Mouse (Mus musculus) telencephalon, adult 2 months (tissue): ENCODE results near the gene Pde7b.

Experiments
- DNase-seq: peaks from one replicate; pipeline ENCODE4 v3.0.0-alpha.2; 2011; ENCODE audit warnings: low read depth, low spot score

The Pde7b gene

DNA sequence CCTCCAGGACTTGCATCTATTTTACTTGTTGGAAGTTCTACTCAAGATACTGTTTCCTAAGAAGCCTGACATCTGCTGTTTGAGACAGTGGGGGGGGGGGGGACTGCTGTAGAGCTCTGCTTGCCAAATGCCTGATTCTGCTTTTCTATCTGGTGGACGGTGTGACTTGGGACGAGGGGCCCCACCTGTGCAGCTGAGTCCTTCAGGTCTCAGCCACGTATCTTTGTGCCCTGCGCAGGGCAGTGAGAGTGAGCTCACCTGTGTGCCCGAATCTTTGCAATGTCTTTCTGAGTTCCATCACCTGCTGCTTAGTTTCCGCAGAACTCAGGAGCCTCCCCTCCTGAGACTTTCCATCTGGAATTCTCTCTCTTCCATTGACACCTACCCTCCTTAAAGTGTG, 70.7 kb downstream of the Pde7b start:
- no peak for DNase-seq

DNA sequence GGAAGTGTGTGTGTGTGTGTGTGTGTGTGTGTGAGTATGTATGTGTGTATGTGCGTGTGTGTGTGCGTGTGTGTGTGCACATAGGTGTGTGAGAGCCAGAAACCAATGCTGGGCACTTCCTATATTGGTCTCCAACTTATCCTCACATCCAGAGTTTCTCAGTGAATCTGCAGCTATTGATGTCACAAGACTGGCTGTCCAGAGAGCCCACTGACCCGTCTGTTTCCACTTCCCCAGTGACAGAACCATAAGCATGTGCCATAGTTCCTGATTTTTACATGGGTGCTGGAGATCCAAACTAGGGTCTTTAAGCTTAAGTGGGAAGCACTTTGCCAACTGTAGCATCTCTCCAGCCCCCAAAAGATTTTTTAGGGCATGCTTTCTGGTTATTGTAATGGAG, 71.6 kb downstream of the Pde7b start:
- DNase-seq: no peak

DNA sequence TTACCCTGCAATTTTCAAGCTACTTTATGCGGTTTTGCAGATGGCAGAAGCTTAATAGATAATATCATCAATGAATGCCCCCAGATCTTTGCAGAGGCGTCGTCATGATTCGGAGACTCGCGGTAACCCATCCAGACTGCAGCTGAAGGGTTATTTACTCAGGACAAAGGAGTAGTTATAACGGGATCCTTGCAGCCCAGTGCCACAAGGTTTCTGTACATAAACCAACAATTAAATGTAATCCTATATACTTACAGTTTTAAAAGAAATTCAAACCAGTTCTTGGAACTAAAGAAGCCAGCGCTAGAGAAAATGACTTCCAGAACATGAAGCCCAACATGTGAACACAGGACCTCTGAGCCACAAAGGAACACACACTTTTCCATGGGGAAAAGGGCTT, 88.5 kb downstream of the Pde7b start:
- no peak for DNase-seq

DNA sequence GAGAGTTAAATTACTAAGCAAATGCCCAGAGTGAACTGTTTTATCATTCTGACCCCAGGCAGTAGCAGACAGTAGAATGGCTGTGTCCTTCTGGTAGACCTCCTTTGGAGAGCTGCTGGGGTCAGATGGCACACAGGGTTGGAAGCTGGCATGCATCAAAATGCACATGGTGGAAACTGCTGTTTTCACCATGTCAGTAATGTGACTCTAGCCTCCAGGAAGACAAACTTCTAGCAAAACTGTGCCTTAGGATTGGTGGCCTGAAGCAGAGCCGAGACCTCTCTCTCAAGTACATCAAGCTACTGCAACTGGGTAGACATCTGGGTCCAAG, 91.8 kb downstream of the Pde7b start:
- DNase-seq: no peak

DNA sequence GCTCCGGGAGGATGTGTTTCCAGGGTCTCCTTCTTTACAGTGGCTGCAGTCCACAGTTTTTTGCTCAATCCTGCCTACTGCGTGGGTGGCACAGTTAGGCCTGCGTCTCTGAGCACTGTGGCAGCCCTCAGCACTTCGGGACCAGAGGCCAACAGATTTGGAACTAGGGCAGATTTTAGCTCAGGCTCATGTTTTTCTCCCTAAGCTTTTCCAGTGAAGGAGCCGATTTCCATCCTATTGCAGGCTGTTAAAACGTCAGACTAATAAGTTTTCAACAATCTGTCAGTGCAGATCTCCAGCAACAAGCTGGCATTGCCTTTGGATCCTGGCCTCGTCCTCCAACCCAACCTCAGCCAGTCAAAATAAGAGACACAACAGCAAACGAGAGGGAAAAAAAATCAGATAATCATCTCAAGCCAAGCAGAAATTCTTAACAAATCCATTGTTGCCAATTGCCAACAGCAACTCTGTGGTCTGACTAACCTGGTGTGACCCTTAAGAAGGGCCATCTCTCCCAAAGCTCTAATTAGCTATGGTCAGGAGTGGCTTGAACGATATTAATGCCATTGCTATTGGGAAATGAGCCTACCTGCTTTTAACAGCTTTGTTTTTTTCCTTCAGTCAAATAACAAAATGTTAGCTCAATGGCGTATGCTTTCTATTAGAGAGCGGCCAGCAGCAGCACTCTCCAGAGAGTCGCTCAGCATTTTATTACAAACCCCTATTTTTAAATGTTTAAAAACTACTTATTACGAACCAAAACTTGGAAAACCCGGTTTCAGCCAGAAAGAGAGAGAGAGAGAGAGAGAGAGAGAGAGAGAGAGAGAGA, 92.4 kb downstream of the Pde7b start:
- no peak for DNase-seq

DNA sequence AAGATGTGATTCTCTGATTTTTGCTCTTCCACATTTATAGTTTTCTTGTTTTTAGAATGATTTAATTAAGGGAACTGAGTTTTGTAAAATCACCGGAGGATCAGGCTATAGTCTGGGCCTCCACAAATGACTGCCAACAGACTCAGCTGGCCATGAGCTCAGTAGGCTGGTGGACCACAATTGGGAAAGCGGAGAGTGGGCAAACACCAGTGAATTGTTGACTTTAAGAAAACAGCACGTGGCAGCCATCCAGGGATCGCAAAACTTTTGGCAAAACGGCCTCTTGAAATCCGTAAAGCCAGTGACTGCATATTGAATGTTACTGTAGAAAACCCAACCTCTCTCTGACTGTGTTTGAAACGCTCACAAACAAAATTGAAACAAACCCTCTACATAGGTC, 94.8 kb downstream of the Pde7b start:
- DNase-seq: no peak

DNA sequence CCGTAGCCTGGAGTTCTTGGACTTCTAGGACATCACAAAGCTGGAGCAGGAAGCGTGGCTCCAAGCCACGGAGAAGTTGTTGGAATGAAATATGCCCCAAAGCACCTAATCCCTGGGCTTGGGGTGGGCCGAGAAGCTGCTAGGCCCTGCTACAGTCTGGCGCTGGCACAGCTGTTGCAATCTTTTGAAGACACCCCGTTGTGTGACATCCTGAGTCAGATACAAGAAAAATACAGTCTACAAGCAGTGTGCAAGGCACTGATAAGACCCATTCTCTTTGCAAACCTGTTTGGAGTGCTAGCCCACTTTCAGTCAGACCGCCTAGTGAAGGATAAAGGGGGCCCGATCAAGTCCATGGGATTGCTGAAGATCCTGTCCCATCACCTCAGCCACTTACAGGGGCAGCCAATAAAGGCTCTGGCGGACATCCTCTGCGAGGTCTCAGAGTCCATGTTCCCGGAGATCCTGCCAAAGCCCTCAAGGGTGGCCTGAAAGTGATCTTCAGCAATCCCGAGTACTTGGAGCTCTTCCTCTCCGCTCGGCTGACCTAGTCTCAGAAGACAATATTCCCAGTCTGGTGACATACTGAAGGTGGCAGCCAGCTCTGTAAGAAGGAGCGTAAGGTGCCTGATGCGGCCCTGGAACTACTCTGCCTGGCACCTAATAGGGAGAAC, 99.0 kb downstream of the Pde7b start:
- no peak for DNase-seq

DNA sequence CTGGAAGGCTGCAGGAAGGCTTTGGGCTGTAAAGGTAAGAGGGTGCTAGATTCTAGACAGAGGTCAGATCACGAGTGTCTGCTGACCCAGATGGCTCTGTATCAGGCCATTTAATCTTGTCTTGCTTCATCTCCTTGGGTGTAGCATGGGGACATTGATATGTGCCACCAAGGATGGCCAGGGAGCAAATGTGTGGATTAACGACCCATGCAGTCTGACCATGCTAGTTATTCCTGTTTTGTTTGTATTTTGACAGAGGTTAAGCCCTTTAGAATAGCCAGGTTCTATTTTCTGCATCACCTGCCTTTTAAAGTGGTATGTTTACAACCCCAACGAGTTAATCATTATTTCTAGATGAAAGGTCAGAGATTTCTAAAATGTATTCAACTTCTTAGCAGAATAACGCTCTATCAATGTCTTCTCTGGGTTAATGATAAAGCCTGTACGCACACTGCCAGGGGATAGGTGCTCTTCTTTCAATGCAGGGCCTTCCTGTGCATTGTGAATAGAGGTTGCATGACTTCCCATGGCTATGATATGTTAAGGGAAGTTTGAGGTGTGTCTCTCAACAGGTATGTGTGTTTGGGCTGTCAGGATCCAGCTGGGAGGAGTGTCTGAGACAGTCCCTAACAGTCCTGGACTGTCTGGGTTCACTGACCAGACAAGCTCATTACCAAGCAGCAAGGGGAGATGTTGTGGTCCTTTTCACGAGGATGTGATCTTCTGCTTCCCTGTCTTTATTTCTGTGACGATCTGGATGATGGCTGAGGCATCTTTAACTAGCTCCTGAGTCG, 103.0 kb downstream of the Pde7b start:
- DNase-seq: no peak

DNA sequence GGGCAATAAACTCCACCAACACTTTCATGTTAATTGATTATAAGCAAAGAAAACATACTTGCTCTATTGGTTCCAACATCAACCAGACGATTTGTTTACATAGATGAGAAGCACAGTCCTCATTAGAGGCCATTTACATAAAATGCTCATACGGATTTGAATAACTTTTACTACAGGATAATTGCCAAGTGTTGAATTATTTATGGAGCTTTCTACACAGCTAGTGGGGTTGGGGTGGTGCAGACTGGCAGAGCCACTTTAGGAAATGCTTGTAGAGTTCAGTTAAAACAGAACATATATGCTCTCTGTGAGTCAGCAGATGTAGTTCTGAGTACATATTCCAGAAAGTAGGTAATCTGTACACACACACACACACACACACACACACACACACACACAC, 118.9 kb downstream of the Pde7b start:
- no peak for DNase-seq

DNA sequence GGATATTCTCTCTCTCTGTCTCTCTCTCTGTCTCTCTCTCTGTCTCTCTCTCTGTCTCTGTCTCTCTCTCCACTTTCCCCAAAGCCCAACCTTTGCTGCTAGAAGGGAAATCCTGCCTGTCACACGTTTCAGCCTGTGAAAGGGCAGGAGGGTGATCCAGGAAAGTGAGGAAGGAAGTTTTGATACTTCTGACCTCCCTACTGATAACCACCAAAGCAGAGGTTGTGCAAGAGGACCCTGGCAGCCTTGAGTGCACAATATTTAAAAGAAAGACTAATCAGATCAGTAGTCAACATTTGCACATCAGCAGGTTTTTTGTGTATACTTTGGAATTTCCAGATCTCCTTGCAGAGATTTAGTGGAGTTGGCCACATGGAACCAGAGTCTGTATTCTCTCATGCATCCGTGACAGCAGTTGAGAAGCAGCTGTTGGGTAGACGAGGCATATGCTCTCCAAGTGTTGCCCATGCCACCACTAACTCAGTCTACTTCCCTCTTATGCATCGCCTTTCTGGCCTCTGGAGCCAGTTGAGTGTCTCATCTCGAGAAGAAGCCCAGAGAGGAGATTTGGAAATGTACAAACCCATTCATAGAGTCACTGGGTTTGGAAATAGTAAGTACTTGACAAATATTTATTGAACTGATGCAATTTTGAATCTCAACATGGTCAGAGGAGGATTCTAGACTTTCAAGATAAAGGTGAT, 129.6 kb downstream of the Pde7b start:
- DNase-seq: no peak

DNA sequence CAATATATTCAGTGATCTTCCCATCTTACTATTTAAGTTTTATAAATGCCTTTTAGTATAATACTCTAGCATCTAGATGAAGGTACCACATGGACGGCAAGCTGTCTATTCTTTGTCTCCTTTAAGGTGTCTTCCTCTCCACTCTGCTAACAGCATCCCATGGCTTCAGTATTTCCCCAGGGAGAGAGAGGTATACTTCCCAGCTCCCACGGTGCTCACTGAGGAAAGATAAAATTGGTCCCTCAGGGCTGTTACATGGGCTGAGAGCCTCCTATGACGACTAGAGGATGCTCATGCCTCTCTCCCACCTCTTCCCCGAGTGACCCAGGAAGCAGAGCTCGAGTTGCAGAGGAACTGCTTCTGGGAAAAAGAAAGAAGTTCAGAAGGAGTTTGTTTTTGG, 130.9 kb downstream of the Pde7b start:
- DNase-seq: no peak

DNA sequence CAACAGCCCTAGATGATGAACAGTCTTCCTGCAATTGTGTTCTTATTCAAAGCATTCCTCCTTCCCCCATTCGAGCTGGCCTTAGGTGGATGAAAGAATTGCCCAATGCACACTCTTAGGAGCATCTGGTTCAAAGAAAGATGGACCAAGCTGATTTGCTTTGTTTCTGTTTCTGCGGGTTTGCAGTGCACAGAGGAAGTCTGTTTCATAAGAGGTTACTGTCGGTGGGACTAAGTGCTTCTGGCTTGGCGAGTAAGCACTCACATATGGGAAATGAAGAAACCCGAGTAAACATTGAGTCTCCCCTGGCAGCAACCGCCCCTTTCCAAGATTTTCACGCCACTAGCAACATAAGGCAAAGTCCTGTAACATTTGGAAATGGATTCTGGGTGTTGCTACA, 134.8 kb downstream of the Pde7b start:
- no peak for DNase-seq

DNA sequence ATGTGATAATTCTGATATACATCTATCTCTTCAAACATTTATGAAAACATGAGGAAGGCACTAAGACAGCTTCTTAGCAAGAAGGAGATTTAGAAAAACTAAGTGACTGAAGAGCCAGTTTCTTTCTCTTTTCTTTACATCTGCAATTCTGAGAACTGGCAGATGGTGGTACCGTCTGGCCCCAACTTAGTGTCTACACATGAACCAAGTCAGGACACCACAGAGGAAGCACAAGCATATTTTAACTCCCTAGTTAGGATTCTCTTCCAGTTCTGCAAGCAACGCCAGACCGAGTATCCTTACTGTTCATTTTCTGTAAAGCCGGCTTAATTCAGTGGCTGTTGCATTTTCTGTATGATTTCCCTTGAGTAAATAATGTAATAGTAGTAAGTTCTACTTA, 138.9 kb downstream of the Pde7b start:
- DNase-seq: peak; percentile 83

DNA sequence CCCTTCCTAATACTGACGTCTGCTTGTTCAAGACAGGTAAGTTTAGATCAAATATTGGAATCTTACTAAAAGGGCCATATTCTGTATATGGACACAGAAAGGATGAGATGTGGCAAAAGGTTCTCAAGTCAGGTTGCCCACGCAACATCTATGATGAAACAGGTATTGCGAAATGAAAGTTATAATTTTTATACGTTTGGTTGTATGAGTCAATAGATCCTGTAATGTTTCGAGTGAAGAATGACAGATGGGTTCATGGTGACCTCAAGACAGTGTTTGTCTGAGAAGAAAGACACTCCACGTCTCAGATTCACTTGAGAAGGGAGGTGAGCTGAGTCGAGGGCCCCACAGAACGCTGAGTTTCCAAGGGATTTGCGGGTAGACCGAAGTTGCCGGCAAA, 149.9 kb downstream of the Pde7b start:
- no peak for DNase-seq

DNA sequence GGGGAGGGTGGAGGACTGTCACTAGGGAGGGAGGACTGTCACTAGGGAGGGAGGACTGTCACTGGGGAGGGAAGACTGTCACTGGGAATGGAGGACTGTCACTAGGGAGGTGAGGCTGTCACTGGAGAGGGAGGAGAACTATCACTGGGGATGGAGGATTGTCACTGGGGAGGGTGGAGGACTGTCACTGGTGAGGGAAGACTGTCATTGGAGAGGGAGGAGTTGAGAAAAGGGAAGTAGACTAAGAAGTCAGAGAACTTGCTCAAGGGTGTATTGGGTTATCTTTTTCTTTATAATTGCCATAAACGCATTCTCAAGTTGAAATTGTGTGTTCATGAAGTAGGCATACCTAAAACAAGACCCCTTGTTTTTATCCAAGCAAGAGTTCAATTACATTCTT, 150.5 kb downstream of the Pde7b start:
- DNase-seq: no peak

DNA sequence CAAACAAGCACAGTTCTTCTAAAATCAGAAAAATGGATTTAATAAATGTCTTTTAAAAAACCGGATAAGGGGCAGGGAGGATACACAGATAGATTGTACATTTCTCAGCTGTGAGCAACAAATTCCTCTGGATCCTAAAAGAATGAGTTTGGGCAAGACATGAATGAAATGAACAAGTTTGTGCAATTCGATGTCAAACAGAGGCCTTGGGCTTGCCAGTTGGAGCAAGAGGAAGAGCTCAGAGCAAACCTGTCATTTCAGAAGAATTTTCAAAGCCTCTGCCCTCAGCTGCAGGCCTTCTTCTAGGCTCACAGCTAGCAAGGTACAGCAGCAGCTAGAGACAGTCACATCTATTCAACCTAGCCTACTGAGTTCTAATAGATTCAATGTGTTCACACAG, 153.4 kb downstream of the Pde7b start:
- DNase-seq: no peak

DNA sequence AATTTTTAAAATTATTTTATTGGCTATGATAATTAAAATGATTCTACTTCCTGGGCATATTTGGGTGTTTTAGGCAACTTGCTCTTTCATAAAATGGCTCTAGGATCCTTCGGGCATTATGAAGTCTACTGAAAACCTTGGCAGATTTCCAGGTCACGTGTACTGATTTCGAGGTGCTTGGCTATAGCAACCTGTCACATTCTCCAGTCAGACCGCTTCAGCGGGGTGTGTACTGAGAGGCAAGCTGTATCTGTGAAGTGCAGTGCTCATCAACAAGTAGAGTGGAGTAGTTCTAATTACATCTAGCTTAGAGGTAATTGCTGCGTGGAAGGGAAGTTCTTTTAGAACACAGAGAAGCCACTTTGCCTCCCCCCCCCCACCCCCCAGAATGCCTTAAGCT, 156.2 kb downstream of the Pde7b start:
- DNase-seq: no peak

DNA sequence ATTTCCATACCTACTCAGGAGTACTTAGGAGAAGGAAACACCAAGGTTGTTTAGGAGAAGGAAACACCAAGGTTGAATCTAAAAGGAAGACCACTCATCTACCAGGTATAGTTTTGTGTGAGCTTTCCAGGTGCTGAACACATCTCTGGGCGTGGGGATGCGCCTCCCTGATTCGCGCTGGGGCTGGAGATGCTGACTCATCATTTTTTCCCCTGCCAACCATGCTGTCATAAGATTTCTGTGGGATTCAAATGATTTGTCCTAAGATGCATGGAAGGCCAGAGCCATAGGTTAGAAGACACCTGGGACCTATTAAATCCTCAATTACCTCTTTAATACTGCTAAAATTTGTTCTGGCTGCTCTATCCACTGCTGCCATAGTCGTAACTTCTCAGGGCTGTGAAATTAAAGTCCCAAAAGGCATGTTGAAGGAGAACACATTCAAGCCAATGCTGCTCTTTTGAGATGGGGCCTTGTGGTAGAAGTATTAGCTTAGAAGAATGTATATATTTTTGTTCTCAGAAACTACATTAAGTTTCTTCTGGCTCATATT, 157.1 kb downstream of the Pde7b start:
- no peak for DNase-seq

DNA sequence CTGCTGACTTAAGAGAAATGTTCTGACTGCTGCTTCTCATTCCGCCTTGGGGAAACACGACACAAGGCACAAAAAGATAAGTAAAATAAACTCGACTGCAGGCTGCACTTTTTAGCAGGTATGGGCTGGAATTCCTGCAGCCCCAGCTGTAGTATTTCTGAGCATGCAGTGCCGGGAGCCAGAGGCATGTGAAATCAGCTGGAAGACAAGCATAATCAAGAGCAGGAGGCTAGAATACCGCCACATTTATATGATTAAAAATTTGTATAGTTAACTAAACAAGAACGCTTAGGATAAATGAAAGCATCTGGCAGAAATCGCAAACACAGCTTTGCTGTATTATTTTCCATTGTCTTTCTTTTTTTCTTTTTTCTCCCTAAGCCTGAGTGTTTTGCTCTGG, 168.4 kb downstream of the Pde7b start:
- DNase-seq: no peak

DNA sequence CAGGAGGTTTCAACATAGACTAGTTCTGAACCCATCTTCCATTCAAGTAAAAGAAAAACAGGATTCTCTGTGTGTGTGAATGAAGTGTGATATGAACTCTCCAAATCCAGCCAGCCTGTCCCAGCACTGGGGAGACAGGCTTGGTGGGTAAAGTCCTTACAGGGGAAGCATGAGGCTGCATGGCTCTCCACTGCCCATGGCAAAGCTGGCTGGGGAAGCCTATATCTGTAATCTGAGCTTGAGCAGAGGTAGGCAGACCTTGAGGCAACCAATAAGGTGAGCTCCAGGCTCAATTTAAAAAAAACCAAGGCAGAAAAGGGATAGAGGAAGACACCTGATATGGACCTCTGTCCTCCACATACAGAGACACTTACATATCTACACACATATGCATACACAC, 173.5 kb downstream of the Pde7b start:
- DNase-seq: no peak

DNA sequence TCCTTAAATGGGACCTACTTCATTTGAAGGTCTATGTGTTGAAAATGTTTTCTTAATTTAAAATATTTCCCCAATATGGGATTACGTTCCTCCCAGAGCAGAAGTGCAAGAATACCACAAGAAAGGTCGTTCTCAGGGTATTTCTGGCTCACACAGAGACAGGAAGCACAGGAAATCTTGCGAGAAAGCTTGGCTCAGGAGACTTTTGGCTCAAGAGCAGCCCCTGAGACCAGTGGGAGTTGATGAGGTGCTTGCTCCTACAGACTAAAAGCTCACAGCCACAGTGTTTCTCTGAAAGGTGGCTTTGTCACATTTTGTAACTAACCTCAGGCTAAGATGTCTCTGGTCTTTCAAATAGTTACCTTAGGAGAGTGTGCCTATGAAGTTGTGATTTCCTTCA, 174.1 kb downstream of the Pde7b start:
- no peak for DNase-seq

DNA sequence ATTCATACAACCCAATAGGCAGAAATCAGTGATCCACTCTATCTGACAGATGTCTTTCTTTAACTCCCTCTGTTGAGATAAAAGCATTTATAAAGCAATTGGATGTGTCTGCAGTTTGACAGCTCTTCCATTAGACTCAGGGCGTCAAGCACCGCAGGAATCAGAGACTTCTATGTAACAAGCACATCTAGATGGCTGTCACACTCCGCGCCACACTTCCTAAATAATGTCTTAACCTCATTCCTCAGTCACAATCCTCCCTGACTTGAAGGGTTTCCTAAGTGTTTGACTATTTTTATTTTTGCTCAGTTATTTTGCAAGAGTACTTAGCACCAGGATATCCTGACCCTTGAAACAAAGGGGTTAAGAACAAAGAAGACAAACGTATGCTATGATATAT, 174.7 kb downstream of the Pde7b start:
- DNase-seq: no peak
